Mouse (Mus musculus): Measurements from ENCODE around the gene Zbtb25.

Zbtb25 gene

DNA sequence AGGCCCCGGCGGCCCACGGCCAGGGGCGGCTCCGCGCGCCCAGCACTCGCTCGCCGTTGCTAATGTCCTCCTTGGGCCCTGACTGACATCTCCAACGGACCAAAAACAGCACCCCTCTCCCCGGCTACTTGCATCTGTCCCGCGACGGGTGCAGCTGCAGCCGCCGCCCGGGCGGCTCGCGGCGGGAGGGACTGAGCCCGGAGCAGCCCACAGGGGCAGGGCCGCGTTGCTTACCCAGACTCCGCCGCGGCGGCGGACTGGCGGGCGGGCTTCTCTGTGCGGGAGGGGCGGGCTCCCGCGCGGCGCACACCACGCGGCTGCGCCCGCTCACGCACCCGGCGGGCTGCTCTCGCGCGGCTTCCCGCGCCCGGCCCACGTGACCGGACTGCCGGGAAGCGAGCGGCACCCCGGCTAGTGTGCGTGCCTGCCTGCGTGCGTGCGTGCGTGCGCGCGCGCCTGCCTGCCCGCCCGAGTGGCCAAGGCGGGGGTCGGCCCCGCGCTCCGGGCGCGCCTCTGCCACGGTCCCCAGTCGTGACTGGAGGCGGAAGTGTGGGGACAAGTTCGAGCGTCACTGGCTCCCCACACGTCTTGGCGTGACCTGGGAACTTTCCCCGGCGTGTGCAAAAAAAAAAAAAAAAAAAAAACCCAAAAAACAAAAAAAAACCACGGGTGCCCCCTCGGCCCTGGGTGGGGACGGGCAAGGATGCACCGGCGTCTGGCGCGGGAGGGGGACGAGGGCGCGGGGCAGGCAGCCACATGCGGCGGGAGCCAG lies at the start of gene Zbtb25:
Gene Zbtb25, minus strand, starts transcription at position 397 of the 772 bp plus-strand sequence.
- DNase-seq (ENCODE audit: low spot score): peak; percentile 52

DNA sequence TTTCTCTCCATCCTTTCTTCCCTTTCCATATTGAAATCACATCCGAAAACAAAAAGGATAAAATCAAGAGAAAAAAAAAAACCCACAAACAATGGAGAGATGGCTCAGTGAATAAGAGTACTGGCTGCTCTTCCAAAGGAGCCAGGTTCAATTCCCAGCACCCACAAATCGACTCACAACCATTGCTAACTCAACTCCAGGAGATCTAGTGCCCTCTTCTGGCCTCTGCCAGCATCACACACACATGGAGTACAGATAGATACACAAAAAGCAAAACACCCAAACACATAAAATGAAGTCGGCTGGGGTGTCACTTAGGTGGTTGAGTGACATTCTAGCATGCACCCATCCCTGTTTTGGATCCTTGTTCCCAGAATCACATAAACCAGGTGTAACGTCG lies 48.9 kb upstream of the Zbtb25 start:
- DNase-seq (ENCODE audit: low spot score): no peak

DNA sequence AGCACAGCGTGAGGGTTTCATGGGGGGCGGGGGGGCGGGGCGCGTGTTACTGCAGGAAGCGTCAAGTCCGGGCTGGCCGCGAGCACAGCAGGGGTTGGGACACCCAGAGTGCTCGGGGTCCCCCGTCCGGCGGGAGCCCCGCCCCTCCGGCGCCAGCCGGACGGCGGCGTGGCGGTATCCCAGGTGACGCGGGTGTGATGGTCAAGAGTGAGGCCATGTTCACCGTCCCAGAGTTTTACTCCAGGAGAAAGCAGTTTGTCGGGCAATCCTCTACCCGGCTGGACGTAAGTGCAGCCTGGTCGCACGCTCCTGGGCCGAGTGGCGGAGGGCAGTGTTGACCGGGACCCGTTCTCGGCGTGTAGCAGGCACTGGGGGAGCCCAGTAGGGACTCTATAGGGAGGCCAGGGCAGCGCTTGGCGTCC lies 48.0 kb upstream of the Zbtb25 start, which contains the start of gene Ppp1r36:
Gene Ppp1r36, plus strand, starts transcription at position 106 of the 422 bp plus-strand sequence.
- DNase-seq (ENCODE audit: low spot score): no peak

DNA sequence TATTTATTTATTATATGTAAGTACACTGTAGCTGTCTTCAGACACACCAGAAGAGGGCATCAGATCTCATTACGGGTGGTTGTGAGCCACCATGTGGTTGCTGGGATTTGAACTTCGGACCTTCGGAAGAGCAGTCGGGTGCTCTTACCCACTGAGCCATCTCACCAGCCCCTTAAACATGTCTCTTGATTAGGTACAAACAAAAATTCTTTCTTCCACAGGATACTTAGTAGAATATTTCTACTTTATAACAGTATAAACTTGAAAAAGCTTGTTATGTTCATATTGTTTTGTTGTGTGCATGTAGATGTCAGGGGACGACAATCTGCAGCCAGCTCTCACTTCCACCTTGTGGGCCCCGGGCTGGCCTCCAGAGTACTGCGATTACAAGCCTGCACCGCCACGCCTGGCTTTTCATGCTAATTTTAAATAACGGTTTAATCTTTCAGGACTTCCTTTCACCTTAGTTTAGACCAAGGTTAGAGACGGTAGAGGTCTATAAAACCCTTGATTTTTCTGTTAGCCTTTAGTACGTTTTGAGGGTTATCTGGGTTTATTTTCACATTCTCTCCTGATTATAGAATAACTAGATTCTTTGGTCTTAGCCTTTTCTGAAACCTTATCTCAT lies 46.1 kb upstream of the Zbtb25 start:
- DNase-seq (ENCODE audit: low spot score): no peak

DNA sequence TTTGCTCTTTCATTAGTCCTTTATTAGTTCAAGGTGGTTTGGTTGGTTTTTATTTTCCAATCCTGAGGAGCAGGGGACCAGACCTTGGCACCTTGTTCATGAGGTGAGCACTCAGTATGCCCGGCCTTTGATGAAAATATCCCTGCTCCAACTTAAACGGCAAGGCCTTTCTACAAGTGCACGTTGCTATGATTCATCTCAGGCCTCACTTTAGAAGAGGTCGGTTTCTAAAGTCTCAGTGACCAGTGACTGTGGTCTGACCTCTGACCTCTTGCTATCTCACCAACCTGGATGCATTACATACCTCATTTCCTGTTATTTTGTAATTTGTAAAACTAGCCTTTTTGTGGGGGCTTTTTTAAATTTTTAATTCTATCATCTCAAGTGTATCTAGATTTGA lies 39.8 kb upstream of the Zbtb25 start:
- DNase-seq (ENCODE audit: low spot score): no peak

DNA sequence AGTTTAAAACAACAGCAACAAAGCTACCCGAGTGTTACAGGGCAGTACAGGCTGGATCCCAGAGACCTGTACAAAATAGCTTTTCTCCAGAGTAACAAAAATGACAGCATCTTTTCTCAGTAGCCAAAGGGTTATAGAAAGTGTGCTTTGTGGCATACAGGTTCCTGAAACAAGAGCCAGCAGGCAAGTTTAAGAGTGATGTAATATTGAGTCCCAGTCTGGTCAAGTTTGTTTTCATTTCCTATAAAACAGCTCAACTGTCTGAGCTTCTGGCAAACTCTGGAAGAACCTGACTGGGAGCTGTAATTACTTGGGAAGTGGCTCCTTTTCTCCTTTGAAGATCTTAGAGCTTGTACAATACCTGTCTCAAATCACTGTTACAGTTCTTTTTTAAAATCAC lies 37.8 kb upstream of the Zbtb25 start:
- DNase-seq (ENCODE audit: low spot score): no peak

GRCm38 (mm10) chr12:76405971-76406370 lies 36.6 kb upstream of the Zbtb25 start:
- DNase-seq (ENCODE audit: low spot score): no peak

GRCm38 (mm10) chr12:76405183-76405970 lies 36.0 kb upstream of the Zbtb25 start:
- no peak for DNase-seq (ENCODE audit: low spot score)

DNA sequence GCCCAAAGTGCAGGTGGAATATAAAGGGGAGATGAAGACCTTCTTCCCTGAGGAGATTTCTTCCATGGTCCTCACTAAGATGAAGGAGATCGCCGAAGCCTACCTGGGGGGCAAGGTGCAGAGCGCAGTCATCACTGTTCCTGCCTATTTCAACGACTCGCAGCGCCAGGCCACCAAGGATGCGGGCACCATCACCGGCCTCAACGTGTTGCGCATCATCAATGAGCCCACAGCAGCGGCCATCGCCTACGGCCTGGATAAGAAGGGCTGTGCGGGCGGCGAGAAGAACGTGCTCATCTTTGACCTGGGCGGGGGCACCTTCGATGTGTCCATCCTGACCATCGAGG lies 35.4 kb upstream of the Zbtb25 start:
- no peak for DNase-seq (ENCODE audit: low spot score)

- DNase-seq (ENCODE audit: low spot score): peak; percentile 100
These were observed 34.6 kb upstream of the Zbtb25 start, which contains the start of gene Hspa2 for GRCm38 (mm10) chr12:76403886-76404537. Gene Hspa2, plus strand, starts transcription at chr12:76404176.

DNA sequence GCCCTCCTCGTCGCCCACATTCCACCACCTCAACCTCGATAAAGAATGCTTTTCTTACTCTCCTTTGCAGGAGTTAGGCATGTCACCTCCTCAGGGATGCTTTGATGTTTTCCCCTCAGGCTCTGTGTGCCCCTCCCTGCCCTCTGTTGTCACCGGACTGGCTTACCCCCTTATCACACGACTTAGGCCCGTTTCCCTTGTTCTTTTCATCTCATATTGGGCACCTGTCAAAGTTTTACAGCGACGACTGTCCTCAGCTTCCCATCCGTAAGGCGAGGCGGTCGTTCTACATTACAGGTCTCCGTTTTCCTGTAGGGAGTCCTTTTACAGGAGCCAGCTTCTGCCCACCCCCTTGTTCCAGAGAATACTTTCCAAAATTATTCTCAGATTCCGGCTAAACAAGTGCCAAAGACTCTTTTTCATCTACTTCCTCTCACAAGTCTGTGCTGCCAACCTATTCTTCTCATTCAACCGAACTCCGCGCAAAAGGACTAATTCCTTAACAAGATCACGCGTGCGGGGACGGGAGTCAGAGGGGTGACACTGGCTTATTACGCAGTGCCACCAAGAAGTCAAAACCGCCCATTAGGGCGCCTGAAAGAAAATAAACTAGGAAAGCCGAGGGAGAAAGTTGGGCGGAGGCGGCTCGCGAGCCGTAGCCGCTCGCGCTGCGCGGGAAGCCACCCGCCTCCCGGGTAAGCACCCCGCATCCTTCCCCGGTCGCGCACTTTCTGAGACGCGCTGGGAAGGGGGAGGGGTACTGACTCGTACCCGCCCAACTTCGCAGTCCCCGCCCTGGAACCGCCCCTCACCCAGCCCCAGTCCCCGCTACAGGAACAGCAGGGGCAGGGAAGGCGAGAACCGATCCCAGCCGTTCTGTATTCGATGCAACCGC lies 33.8 kb upstream of the Zbtb25 start:
- no peak for DNase-seq (ENCODE audit: low spot score)

- no peak for DNase-seq (ENCODE audit: low spot score)
These were observed 32.3 kb upstream of the Zbtb25 start for GRCm38 (mm10) chr12:76401674-76402073.

DNA sequence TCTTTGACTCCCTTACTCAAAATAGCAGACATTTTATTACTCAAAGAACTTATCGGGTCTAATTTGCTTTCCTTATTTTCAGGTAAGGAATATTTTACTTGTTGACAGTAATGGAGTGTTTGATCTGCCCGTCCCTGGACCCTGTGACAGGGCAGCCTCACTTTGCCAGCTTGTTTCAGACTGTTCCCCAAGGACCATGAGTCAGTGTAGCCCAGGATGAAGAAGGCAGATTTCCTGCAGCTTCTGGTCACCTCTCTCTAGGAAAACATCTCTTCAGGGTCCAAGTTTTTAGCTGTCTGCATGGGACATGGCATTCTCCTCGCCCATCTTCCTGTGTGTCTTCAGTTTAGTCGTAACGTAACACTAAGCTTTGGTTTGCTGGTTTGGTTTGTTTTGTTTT lies 27.9 kb upstream of the Zbtb25 start:
- no peak for DNase-seq (ENCODE audit: low spot score)

DNA sequence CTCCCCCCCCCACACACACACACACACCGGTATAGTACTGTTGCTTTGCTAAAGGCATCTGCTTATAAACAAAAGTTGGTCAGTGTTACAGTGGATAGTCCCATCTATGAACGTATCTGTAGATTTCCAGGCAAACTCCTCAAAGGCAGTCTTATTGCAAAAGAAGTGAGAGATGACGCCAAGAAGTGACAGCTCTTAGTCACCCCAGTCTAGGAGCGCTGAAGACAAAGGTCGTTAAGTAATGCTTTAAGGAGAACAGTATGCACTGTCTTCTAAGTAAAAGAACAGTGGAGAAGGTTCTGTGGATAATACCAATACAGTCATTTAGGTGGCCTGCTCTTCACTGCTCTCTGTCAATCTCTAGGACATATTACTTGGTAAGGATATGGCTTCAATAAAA lies 23.6 kb upstream of the Zbtb25 start:
- DNase-seq (ENCODE audit: low spot score): no peak

- no peak for DNase-seq (ENCODE audit: low spot score)
These were observed 22.3 kb upstream of the Zbtb25 start for GRCm38 (mm10) chr12:76391595-76392271.

DNA sequence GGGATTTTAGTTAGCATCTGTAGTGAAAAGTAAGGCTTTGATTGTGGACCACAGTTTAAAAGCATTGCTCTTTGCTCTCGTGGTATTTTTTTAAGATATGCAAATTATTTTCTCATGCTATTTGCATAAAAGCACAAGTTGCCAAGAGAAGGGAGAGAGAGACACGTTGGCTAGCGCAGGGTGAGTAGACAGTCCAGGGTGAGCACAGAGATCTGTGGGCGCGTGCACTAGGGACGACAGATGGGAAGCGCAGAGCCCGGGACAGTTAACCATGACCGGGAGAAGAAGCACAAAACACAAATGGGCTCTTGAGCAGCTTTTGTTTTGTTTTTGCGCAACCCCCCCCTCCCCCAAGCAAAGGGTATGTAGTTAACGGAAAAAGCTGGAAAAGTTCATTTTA lies 19.4 kb upstream of the Zbtb25 start:
- no peak for DNase-seq (ENCODE audit: low spot score)

- DNase-seq (ENCODE audit: low spot score): no peak
These were observed 15.9 kb upstream of the Zbtb25 start for GRCm38 (mm10) chr12:76385342-76385741.

DNA sequence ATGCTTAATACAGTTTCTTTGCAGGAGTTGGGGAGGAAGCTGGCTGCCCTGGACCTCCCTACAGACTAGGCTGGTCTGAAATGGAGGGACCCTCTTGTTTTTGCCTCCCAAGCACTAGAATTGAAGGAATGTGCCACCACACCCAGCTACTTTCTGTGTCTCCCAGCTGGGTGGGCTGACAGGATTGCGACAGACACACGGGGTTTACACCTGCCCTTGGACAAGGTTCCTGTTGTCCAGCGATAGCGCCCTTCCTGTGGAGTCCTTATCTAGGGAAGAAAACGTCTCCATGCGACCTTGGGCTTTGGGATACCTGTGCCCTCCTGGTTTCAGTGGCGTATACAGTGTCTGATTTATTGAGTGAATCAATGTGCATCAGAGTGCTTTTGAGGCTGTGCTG lies 10.7 kb upstream of the Zbtb25 start:
- no peak for DNase-seq (ENCODE audit: low spot score)

DNA sequence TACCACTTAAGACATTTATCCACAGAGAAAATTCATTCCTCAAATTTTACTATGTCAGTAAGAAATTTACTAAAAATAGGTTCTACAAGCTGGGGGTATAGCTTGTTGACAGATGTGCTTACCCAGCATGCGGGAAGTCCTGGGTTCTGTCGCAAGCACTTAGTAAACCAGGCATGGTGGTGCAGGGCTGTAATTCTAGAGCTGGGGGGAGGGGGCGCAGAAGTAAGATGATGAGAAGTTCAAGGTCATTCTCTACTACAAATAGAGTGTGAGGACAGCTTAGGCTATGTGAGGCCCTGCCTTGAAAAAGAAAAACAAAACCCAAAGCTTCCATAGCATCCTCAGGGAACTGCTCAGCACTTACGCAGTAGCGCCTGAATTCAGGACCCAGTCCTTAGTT lies 9.2 kb upstream of the Zbtb25 start:
- no peak for DNase-seq (ENCODE audit: low spot score)

DNA sequence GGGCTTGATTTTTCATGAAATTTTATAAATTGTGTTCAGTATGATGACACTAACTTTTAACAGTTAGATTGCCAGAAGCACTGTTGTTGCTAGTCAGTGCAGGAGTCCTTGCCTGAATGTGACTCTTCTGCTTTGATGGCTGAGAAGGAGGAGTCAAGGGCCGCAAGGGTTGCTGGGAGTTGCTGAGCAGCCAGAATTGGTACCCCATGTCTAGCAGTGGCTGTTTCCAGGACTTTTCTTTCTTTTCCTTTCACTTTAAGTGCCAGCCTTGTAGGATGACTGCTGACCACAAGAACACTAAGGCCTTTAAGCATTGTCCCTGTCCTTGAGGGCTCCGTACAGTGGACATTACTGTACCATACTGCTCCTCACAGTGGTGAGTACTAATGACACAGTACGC lies 8.3 kb upstream of the Zbtb25 start:
- DNase-seq (ENCODE audit: low spot score): no peak

GRCm38 (mm10) chr12:76377059-76377458 lies 7.7 kb upstream of the Zbtb25 start:
- DNase-seq (ENCODE audit: low spot score): no peak
